Mouse (Mus musculus) left cerebral cortex, postnatal 10 days (tissue): ENCODE data around the gene Dhdds. TPM values are rescaled to one million over a fixed set of nuclear protein-coding genes. Genes with fewer than 3 reads are reported as not detected.

Experiments used
- total RNA-seq, 2 experiments: library from RNA; stranded (reverse); gene quantifications; 2 replicates each; pipeline ENCODE4 v1.2.3; 2021

Gene Dhdds
- total RNA-seq, 2 experiments from 2014 or later = 57.1 to 61.4 TPM

Other genes with a start within 250 kb of the Dhdds start
- gene Arid1a, start 244.1 kb downstream of the Dhdds start, total RNA-seq = 10 to 100 TPM; 76.0 to 76.8 TPM
- gene Rps6ka1, start 113.1 kb downstream of the Dhdds start, total RNA-seq = 10 to 100 TPM; 11.0 to 15.2 TPM
- 100 to 1,000 TPM; 181 to 183 TPM for gene Hmgn2, start 32.3 kb downstream of the Dhdds start, total RNA-seq
- gene Lin28a, start 17.9 kb upstream of the Dhdds start, total RNA-seq = not detected
- not detected for gene Zfp683, start 52.9 kb upstream of the Dhdds start, total RNA-seq
- 1 to 10 TPM; 2.9 to 3.5 TPM for gene Crybg2, start 59.9 kb upstream of the Dhdds start, total RNA-seq
- gene Cd52, start 94.2 kb upstream of the Dhdds start, total RNA-seq = 1 to 10 TPM; 1.3 to 1.6 TPM
- 10 to 100 TPM; 22.6 to 24.9 TPM for gene Ubxn11, start 101.7 kb upstream of the Dhdds start, total RNA-seq
- 100 to 1,000 TPM; 217 to 225 TPM for gene Sh3bgrl3, start 127.9 kb upstream of the Dhdds start, total RNA-seq
- 10 to 100 TPM in 1 of 2 experiments, 1 to 10 TPM in 1; 9.2 to 10.9 TPM for gene Cep85, start 186.2 kb upstream of the Dhdds start, total RNA-seq
- gene Gm7534, start 202.1 kb upstream of the Dhdds start, total RNA-seq = not detected
- not detected for gene Catsper4, start 226.5 kb upstream of the Dhdds start, total RNA-seq
- gene Cnksr1, start 237.5 kb upstream of the Dhdds start, total RNA-seq = under 1 TPM; 0.24 to 0.61 TPM
- not detected for gene E130218I03Rik, start 242.7 kb upstream of the Dhdds start, total RNA-seq
- 10 to 100 TPM; 13.4 to 13.7 TPM for gene Zfp593, start 244.7 kb upstream of the Dhdds start, total RNA-seq
- gene Gm30191, start 246.0 kb upstream of the Dhdds start, total RNA-seq = not detected